Mouse (Mus musculus) kidney, postnatal 14 days (tissue): Measurements from ENCODE around the gene Olfr1058.
"Not testable (repeated sequence)": the region's sequence is repeated elsewhere in the genome, so short reads cannot be mapped to it uniquely, and the experiment has no call there.

Source experiments
- DNase-seq: peaks from one replicate; pipeline ENCODE4 v3.0.0; 2022; ENCODE audit warnings: mixed read lengths

Gene Olfr1058

GRCm38 (mm10) chr2:86388461-86388860 is at the start of gene Olfr1058:
TSS of gene Olfr1058 (minus strand) at chr2:86388561.
- DNase-seq = not testable (repeated sequence)

- not testable (repeated sequence) for DNase-seq
Observed at GRCm38 (mm10) chr2:86428511-86428910, 40.1 kb upstream of the Olfr1058 start.

GRCm38 (mm10) chr2:86426649-86427048 is 38.3 kb upstream of the Olfr1058 start, which contains the start of gene Olfr1062:
TSS of gene Olfr1062 (minus strand) at chr2:86426749.
- DNase-seq = not testable (repeated sequence)

GRCm38 (mm10) chr2:86413950-86414349 is 25.6 kb upstream of the Olfr1058 start, which contains the start of gene Olfr1061:
TSS of gene Olfr1061 (minus strand) at chr2:86414050.
- DNase-seq = no peak

GRCm38 (mm10) chr2:86395114-86395513 is 6.8 kb upstream of the Olfr1058 start:
- no peak for DNase-seq

- no peak for DNase-seq
Observed at GRCm38 (mm10) chr2:86378293-86378692, 10.1 kb downstream of the Olfr1058 start, which contains the start of gene Olfr1057. TSS of gene Olfr1057 (minus strand) at chr2:86378393.

- not testable (repeated sequence) for DNase-seq
Observed at GRCm38 (mm10) chr2:86366342-86366741, 22.0 kb downstream of the Olfr1058 start.

GRCm38 (mm10) chr2:86362369-86362768 is 26.0 kb downstream of the Olfr1058 start, which contains the start of gene Olfr1056:
TSS of gene Olfr1056 (minus strand) at chr2:86362469.
- no peak for DNase-seq

- DNase-seq = not testable (repeated sequence)
Observed at GRCm38 (mm10) chr2:86351751-86352150, 36.6 kb downstream of the Olfr1058 start.

- no peak for DNase-seq
Observed at GRCm38 (mm10) chr2:86350184-86350583, 38.2 kb downstream of the Olfr1058 start, which contains the start of gene Olfr1055. TSS of gene Olfr1055 (minus strand) at chr2:86350284.

GRCm38 (mm10) chr2:86335333-86335732 is 53.0 kb downstream of the Olfr1058 start, which contains the start of gene Olfr1054:
TSS of gene Olfr1054 (minus strand) at chr2:86335433.
- no peak for DNase-seq
